Comparison of ENCODE assay signal across 10 mouse cellular contexts in the genomic region with DNA sequence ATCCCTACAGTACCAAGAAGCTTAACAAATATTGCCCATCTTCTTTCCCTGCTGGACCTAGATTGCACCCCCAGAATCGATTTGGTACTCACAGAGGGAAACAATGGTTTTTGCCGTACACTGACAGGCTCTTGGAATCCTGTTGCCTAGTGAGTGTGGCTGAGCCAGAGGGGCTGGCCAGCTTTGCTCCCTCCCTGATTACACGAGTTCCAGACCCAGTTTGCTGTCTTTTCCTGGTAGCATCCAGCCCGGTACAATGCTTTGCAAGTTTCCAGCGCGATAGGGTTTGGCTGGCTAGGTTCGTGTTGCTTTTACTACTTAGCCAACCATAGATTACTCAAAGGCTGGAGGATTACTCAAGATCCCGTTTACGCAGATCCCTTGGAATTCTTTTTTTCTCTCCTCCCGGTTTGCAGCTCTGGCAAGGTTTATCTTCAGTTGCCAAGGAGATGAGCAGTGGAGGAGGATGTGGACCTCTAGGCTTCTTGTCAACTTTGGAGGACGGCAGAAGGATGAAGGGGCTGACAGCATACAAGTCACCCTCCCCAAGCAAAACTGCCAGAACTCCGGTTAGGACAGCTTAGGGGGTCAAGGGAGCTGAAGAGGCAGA. TPM values are rescaled to one million over a fixed set of nuclear protein-coding genes. Genes with fewer than 3 reads are reported as not detected.
A peak's percentile ranks its signal among the peaks of the same experiment; 100 is the strongest.
DNase-seq lines count a peak whose midpoint lies in the region; ATAC-seq and TF ChIP-seq lines count a peak whose summit lies in the region.
"Had no signal": no experiment of that assay in that cellular context is flagged by ENCODE, and none has a peak within 500 bp of the region (broad histone marks: within the 10 kb centered on the region; RNA-seq: fewer than 3 reads in every experiment).

No protein-coding gene starts in this region.

- no peak for TF ChIP-seq EP300 in lung, postnatal 0 days (IDR thresholded peaks at IDR 0.05)

- 0 out of 2 replicates have a peak, but pooled peaks cover 6% of the 10 kb centered on the region for H3K4me1 ChIP-seq in lung, postnatal 0 days (ENCODE audit: insufficient read depth, low read depth, low read length)
- H3K4me1 ChIP-seq in hindbrain, embryonic 13.5 days (replicated peaks) = peaks cover 45% of the 10 kb centered on the region
- H3K4me1 ChIP-seq in neural tube, embryonic 13.5 days (replicated peaks) = peaks cover 47% of the 10 kb centered on the region

- H3K4me3 ChIP-seq in lung, postnatal 0 days (ENCODE audit: low read depth, low read length) = no peak overlapping the region
- H3K4me3 ChIP-seq in hindbrain, embryonic 13.5 days = peak overlapping the region; percentile 83
- no peak overlapping the region for H3K4me3 ChIP-seq in neural tube, embryonic 13.5 days

- no peaks in the 10 kb centered on the region for H3K36me3 ChIP-seq in lung, postnatal 0 days (ENCODE audit: insufficient read depth, low read length)
- H3K36me3 ChIP-seq in hindbrain, embryonic 13.5 days = peaks cover 3% of the 10 kb centered on the region; the same call in 1 of the 2 replicates
- H3K36me3 ChIP-seq in neural tube, embryonic 13.5 days = no peaks in the 10 kb centered on the region
- H3K36me3 ChIP-seq: limb, embryonic 15.5 days had no signal

- TF ChIP-seq CTCF in lung, postnatal 0 days (IDR thresholded peaks at IDR 0.05) = no peak

- no peaks in the 10 kb centered on the region for H3K9me3 ChIP-seq in lung, postnatal 0 days (ENCODE audit: low read length)
- no peaks in the 10 kb centered on the region for H3K9me3 ChIP-seq in hindbrain, embryonic 13.5 days
- H3K9me3 ChIP-seq in neural tube, embryonic 13.5 days = no peaks in the 10 kb centered on the region
- H3K9me3 ChIP-seq: limb, embryonic 15.5 days had no signal

- H3K27ac ChIP-seq in lung, postnatal 0 days (ENCODE audit: low read length) = no peak overlapping the region
- H3K27ac ChIP-seq in hindbrain, embryonic 13.5 days = no peak overlapping the region
- no peak overlapping the region for H3K27ac ChIP-seq in neural tube, embryonic 13.5 days (replicated peaks)
- H3K27ac ChIP-seq: limb, embryonic 15.5 days had no signal

- peak; percentile 25 to 38 for DNase-seq in heart, adult 18-20 months
- DNase-seq in heart, postnatal 10 days = no peak
- DNase-seq in lung, postnatal 0 days (ENCODE audit: low spot score) = peak; percentile 56
- no peak for DNase-seq in lung, postnatal 14 days
- DNase-seq in layer of hippocampus, adult 9-11 months = no peak
- DNase-seq in cerebellum, postnatal 4 days (ENCODE audit: low spot score in 2 of 2) = no peak
- DNase-seq: right cerebral cortex, postnatal 14 days had no signal

- H3K4me2 ChIP-seq in lung, postnatal 0 days (replicated peaks; ENCODE audit: low read depth, low read length) = no peak overlapping the region
- peak overlapping the region; percentile 79; the same call in 1 of the 2 replicates for H3K4me2 ChIP-seq in hindbrain, embryonic 13.5 days
- H3K4me2 ChIP-seq in neural tube, embryonic 13.5 days = peak overlapping the region; percentile 65; the same call in 1 of the 2 replicates

- intact Hi-C loops in heart, postnatal 10 days (cut with DNase I) = no loop called here

- H3K9ac ChIP-seq in lung, postnatal 0 days (replicated peaks; ENCODE audit: low read depth) = no peak overlapping the region
- H3K9ac ChIP-seq in hindbrain, embryonic 13.5 days = 0 out of 2 replicates have a peak overlapping the region, but pooled peaks have one; percentile 95
- 0 out of 2 replicates have a peak overlapping the region, but pooled peaks have one; percentile 19 for H3K9ac ChIP-seq in neural tube, embryonic 13.5 days

- whole genome bisulfite sequencing in lung, postnatal 0 days = 3% methylated on average over 12 of the region's 12 CpGs
- 7% methylated on average over 12 of the region's 12 CpGs for WGBS in hindbrain, embryonic 13.5 days
- WGBS in neural tube, embryonic 13.5 days = 7% methylated on average over 12 of the region's 12 CpGs

- H3K27me3 ChIP-seq in lung, postnatal 0 days (replicated peaks; ENCODE audit: insufficient read depth, low read length) = peaks cover 39% of the 10 kb centered on the region
- H3K27me3 ChIP-seq in hindbrain, embryonic 13.5 days = peaks cover 54% of the 10 kb centered on the region
- H3K27me3 ChIP-seq in neural tube, embryonic 13.5 days = peaks cover 47% of the 10 kb centered on the region

- no peak for ATAC-seq in lung, postnatal 0 days
- ATAC-seq in hindbrain, embryonic 13.5 days (ENCODE audit: low FRiP score) = no peak
- no peak for ATAC-seq in neural tube, embryonic 13.5 days (ENCODE audit: low read depth)

RNA-seq across cellular contexts. Expression of a gene that starts 1.4 kb away (rescaled TPM):
- total RNA-seq in heart, adult 18-20 months (2021) = 10 to 100 TPM; 48.4 to 52.4 TPM
- 10 to 100 TPM; 55.1 to 56.3 TPM for total RNA-seq in heart, postnatal 10 days (2021)
- polyA plus RNA-seq in lung, postnatal 0 days (2015; fragmentation: Nextera tagmentation; extraction: Ambion mirVana) = 0.48 and 0.63 TPM in 2 replicates
- polyA plus RNA-seq in hindbrain, embryonic 13.5 days (2015; fragmentation: Nextera tagmentation; extraction: Ambion mirVana) = 5.0 and 5.6 TPM in 2 replicates
- polyA plus RNA-seq in neural tube, embryonic 13.5 days (2015; fragmentation: Nextera tagmentation; extraction: Ambion mirVana) = 4.0 and 5.3 TPM in 2 replicates

Comparison
In these comparisons a context has a peak if more than half of its experiments do, and no peak if none do; other contexts are left out.
1. DNase-seq: peak in heart, adult 18-20 months (2 of 2) and lung, postnatal 0 days (single experiment); none in heart, postnatal 10 days (0 of 2), lung, postnatal 14 days (single experiment), layer of hippocampus, adult 9-11 months (single experiment) and cerebellum, postnatal 4 days (0 of 2).